Mouse (Mus musculus) heart, postnatal 0 days (tissue): Measurements from ENCODE around the gene Baiap2l2.

Experiments used
- CTCF ChIP-seq: IDR thresholded peaks from 2 replicates; pipeline ENCODE4 v1.5.1; 2016; ENCODE audit warnings: antibody characterized with exemption, control low read depth, low read depth
- EP300 ChIP-seq: IDR thresholded peaks from 2 replicates; pipeline ENCODE4 v1.6.1; 2016; ENCODE audit warnings: antibody characterized with exemption, low read depth

DNA sequence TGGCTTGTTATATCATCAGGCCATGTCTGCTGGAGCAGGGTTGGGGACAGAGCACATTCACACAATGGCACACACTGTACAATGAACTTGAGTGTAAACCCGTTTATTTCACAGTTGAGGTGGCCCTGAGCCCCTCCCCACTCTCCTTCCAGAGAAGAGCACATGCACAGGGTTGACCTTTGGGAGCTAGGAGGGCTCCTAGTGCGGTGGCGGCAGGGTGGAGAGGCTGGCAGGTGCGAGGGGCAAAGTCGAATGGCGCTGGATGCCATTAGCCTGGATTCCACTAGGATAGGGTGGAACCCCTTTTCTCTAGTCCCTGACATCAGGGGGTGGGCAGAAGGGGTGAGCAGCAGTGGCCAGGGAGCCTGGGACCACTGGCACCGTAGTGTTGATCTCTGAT, 804 bp upstream of the Baiap2l2 start:
- no peak for TF ChIP-seq CTCF
- no peak for TF ChIP-seq EP300
